Mouse (Mus musculus) cerebellum, adult 18-20 months (tissue): ENCODE data around the gene Il34.

Experiments used
- DNase-seq, 2 experiments: peaks; one replicate each; pipeline ENCODE4 v3.0.0; 2021

Gene Il34

DNA sequence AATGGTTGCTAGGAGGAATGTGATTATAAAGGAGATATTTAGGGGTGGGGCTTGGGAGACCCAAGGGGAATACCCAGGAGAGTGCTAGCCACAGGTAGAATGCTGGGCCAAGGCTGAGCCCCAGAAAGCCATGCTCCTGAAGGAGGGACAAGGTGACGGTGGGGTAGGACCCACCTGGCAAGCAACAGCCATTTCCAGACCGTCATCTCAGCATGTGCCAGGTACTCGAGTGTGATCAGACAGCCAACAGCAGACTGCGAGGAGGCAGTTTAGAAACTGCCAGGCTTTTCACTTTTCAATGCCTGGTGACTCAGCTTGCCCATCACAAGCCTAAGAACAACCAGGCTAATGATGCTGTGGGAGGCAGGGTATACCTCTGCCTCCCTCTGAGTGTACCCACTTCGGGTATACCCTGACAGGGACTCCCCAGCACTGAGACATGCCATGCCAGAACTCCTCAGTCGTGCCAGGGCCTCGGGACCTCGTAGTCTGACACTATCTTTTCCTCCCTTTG, 74.3 kb downstream of the Il34 start:
- DNase-seq: peak; percentile 37 to 40

DNA sequence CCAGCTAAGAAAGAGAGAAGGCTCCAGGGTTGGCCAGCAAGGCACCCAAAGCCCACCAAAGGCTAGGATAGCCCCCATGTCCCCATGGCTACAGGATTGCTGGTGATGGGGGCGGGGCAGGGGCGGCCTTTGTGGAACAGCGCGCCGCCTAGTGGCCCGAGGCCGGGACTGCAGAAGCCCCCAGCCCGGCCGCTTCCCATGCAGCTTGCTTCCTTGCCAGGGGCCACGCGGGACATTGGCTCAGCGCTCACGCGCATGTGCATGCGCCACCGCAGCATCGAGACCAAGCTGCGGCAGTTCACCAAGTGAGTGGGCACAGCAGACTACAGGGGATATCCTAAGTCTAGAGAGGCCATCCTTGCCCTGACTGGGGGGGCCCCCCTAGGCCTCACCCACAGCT, 78.8 kb downstream of the Il34 start:
- peak; percentile 56 to 80 for DNase-seq

DNA sequence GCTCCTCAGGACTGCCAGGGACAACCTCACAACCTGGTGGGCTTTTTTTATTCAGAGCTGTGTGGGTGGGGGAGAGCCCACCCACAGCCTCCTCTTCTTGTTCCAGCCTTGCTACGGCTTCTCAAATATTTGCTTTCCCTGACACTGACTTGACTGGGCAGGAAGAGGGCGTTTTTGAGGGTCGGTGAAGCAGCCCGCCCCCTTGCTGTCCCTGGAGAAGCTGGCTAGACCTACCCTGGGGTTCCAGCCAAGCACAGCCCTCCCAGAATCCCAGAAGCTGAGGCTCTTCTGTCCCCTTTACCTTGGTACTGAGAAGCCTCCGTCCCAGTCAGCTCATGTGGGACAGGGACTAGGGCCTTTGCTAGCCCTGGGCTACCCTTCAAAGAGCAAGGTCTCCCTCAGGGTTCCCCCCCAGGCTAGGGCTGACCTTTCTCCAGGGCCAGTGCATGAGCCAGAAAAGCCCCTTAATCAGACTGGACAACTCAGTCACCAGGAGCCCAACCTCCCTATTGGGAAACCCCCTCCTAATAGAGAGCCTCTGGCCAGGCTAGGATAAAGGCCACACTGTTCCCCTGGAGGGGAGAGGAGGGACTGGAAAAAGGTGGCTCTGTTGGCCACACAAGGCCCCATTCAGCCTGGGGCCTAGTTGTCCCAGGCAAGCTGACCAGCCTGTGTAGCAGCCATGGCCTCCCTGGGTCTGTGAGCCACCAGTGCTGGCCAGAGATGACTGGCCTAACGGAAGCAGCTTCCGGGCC, 80.5 kb downstream of the Il34 start:
- DNase-seq: peak in 1 of 2 experiments; percentile 46

DNA sequence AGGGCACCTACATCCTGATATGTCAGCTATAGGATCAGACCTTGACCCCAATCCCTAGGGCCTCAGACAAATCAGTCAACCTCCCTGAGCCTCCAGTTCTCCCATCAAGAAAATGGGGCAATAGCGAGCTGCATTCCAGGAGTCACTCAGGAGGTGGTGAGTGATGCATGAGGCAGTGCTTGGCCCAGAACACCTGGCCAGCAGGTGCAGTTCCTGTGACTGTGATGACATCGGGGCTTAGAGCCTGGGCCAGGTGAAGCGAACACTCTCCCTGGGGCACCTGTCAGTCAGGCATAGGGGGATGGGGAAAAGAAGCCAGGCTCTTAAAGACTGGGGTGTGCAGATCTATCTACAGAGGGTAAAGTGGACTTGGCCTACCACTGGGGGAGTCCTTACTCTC, 81.2 kb downstream of the Il34 start:
- no peak for DNase-seq

DNA sequence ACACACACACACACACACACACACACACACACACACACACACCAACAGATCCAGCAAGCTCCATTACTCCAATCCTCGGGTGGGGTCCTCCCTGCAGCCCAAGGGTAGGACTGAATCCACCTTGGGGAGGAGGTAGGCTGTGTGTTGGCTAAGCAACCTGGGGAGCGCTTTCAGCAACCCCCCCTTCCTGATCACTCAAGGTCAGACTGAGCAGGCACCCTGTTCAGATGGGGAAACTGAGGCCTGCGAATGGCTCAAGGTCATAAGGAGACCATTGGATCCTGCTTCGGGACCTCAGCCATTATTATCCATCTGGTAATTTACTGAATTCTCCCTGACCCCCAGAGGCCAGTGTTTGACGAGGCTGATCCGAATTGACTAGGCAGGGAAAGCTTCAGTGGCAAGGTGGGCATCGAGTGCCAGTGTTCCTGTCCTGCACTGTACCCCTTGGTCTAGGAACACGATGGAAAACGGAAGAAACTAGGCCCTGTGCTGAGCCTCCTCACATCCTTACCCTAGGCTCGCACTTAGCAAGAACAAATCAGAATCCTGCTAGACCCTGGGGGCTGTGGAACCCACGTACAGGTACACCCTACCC, 83.2 kb downstream of the Il34 start:
- peak in 1 of 2 experiments; percentile 42 for DNase-seq

DNA sequence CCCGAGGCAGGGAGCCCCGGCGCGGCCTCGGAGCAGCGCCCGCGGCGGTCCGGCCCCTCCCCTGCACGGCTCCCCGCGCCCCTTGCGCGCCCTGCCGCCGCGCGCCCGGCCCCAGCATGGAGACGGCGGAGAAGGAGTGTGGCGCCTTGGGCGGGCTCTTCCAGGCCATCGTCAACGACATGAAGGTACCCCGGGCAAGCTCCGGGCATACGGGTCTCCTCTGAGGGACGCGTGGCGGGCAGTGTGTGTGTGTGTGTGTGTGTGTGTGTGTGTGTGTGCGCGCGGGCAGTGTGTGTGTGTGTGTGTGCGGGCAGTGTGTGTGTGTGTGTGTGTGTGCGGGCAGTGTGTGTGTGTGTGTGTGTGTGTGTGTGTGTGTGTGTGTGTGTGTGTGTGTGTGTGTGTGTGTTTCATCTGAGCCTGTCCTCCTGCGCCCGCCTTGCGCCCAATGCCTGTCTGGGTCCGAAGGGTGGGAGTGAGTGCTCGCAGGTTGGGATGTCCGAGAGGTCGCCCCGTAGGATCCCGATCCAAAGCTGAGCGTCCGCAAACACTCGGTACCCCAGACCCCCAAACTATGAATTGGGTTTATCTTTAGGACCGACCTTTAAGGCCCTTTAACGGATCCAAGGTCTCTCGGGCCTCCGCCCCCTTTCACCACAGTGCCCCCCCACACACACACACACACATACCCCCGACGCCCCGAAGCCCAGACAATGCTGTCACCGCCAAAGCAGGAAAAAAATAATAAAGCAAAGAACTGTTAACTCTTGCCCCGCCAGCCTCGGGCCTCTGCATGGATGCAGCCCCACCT, 83.9 kb downstream of the Il34 start:
- DNase-seq: peak in 1 of 2 experiments; percentile 74

DNA sequence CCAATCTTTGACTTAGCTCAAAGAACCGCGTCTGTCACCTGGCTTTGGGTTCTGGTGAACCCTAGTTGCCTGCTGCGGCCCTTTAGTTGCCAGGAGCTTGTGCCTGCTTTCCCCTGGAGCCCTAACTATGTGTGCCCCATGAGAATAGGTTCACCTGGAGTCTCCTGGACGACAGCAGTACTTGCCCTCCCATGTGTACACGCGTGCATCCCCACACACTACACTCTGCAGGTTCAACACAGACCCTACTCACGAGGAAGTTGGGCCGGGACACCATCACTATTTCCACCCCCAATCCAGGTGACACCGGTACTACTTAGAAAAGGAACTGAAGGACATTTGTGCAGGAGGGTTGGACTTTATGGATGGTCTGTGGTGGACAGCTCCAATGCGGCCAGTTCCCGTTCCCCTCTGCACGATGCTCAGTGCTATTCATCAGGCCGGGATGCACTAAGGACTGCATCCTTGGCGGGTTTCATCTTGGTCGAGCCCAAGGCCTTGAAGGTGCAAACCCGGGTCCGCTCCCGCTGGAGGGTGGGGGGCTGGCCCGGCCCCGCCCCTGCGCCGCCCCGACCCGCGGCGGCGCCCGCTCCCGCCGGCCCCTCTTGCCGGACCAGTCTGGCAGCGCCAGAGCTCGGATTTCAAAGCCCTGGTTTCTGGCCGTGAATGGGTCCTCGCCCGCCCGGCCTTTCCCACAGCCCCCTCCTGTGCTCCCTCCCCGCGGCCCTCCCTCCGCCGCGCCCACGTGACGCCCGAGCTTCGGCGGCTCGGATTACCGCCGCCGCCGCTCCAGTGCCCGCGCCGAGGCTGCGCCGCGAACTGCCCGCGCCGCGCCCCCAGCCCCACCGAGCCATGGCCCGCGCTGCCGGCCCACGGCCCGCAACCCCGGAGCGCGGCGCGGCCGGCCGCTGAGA, 84.8 kb downstream of the Il34 start, which contains the start of gene Mtss1l:
TSS of gene Mtss1l (plus strand) at position 792 of the 914 bp plus-strand sequence.
- DNase-seq: peak; percentile 86

DNA sequence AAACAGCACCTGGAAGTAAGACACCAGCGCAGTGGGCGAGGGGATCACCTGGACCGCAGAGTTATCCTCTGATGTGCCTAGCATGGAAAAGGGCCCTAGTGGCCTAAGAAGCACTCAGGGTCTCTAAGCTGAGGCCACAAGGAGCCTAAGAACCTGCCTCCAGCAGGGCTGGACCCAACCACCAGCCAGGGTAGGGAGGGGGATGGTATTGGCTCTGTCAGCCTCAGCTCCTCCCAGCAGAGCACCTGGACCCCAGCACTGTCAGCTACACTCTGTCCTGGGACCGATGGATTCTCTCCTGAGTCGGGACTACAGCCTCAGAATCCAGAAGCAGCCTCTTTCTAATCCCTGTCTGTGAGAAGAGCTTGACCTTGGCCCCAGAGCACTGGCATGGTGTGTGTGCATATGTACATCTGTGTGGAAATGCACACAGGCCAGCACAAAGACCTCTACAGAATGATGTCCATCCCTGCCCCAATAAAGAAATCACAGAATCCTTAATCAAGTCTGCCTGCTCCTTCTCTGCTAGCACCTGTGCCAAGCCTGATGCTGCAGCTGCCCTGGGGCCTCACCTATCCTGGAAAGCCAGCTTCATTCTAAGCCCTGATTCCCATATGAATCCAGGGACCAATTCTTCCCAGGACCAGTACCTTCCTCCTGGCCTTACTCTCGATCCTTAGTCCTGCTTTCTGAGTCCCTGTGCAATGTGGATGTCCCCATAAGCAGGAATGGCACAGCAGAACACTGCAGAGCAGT, 85.6 kb downstream of the Il34 start:
- peak; percentile 21 to 45 for DNase-seq

DNA sequence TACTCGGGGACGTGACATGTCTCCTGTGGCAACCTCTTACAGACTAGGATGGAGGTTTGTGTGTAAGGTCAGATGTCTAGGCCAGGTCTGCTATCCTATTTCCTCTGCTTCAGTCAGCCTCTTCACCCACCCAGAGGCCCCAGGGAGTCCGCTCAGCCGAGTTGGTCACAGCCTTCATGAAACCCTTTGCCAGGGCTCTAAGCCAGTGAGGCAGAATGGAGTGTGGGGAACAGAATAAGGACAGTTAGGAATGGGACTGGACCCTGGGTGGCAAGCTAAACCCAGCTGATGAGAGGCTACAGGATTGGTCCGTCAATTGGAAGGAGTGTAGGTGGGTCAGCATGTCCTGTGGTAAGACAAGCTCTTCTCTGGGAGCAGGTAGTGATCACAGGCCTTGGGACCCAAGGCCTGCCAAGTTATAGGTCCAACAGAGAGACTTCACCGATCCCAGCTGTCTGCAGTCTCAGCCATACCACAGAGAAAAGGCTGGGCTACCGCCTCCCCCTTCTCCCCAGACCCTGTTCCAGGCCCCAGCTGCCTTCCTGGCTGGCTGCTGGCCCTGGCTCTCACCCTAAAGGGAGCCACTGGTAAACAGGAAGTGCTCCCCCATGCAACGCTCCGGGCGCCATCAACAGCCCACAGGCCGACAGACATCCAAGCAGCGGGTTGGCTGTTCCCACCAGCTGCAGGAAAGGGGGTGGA, 86.6 kb downstream of the Il34 start:
- DNase-seq: peak in 1 of 2 experiments; percentile 55

DNA sequence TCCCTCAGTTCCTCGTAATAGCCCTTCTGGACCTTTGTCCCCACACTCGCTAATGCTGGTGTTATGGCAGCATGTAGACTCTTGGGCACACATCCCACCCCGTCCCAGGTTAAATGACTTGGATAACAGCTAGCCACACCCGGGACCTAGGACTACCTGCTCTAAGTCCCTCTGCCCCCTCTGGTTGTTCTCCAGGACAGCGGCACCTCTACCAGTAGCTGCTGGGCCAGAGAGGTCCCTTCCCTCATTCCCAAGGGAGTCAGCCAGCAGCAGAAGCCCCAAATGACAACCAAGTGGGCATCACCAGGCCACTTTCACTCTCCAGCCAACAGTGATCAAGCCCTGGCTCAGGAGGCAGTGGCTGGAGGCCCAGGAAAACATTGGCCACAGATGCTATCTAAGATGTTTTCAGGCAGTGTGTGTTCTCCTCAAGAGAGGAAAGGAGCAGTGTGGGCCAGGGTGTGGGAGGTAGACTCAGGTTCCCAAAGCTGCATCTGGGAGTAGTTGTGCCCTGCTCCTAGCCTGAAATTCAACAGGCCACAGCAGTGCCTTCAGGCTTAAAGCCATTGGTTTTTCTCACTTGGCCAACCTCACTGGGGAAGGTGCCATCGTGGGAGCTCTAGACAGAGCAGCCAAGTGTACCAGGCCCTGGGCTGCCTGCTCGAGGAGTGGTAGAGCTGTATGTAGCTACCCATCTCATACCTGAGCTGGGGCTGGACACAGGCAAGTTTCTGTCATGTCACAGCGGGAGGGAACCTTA, 87.3 kb downstream of the Il34 start:
- DNase-seq: peak in 1 of 2 experiments; percentile 46

DNA sequence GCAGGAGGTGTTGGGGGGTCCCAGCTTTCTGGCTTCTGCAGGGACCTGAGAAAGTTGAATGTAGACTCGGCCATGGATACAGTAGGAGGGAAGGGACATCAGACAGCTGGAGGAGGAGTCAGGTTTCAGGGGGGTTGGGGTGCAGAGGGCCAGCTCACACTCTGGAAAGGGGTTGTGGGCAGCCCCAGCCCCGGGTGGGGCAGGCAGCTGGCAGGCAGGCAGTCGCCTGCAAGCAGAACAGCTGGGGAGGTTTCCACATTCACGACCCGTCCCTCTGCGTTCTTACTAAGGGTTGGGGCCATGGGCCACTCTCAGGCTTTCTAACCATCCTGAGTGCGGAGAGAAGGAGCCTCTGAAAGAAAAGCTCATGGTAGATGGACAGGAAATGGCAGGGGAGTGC, 88.6 kb downstream of the Il34 start:
- DNase-seq: no peak

DNA sequence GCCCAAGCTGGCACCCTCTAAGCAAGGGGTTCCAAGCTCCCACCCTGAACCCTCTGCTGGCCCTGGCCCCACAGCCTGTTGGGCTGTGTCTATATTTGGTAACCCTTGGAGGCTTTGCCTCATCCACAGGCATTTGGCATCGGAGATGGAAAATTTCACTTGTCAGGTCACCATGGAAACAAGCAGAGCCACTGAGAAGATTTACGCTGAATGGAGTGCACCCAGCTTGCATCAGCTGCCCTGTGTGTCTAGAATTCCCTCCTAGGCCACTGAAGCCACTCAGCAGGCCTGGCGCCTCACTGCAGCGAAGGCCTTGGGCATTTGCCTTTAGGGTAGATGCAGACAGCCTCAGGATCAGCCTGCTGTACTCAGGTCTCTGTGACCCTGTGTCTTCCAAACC, 89.6 kb downstream of the Il34 start:
- DNase-seq: peak; percentile 71 to 79

DNA sequence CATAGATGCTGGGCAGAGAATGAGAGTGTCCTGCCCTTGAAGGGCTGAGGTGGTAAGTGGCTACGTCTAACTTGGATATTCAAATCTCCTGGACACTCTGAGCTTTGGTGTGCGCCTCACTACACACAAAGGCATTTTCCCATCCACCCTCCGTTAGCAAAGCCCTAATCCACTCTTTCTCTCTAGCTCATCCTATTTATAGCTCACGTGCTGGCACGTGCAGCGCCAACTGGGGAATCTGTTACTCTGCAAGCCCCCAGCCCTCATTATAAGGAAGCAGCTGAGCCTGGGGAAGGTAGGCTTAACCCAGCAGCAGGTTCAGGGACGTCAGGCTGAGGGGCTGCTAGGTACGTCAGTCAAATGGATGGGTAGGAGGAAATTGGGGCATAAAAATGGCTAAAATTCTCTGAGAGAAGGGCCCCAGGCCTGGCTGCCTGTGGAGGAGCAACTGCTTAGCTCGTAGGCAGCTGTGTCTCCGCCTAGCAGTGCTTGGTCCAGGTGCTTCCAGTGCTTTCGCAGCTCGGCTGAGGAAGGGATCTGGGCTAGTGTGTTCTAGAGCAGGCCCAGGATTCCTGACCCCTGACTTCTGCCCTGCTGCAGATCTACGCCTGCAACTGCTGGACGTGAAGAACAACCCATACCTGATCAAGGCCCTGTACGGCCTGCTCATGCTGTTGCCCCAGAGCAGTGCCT, 90.8 kb downstream of the Il34 start:
- peak in 1 of 2 experiments; percentile 13 for DNase-seq

DNA sequence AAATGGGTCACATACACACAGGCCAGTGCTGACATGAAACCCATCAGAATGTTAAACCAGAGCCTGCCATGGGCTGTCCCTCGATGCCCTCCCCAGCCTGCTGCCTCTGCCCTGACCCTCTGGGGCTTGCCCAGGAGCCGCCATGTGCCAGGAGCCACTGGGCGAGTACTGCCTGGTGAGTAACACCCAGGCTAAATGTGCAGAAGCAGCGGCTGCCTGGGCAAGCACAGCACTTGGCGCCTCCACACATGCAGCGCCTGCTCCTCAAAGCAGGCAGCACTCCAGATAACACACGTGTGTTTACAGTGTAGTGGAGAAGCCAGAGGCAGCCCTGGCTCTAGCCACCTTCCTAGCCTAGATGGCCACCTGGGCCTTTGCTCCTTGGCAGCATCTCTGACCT, 92.7 kb downstream of the Il34 start:
- peak; percentile 46 to 53 for DNase-seq

DNA sequence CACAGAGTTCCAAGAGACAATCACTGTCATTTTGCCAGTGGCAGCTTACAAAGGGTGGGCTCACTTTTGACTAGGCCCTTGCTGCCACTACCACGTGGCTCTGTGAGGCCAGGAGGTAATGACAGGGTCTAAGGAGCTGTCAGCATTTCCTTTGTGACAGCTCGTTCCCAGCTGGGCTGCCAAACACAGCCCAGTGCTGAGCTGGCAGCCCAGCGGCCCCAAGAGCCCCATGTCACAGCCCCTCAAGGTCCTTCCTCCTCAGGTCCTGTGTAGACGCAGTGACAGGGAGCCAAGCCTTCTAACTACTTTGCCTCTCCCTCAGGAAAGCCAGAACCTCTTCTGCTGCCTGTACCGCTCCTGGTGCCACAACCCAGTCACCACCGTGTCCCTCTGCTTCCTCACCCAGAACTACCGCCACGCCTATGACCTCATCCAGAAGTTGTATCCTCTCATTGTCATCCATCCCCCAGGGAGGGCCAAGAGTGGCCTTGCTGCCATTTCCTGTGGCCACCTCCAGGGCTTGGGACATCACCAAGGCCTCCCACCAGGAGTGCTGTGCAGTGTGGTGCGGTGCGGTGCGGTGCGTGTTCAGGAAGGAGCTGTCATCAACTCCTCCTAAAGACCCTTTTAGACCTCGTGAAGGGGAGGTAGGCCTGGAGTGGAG, 94.3 kb downstream of the Il34 start:
- DNase-seq: peak in 1 of 2 experiments; percentile 21

DNA sequence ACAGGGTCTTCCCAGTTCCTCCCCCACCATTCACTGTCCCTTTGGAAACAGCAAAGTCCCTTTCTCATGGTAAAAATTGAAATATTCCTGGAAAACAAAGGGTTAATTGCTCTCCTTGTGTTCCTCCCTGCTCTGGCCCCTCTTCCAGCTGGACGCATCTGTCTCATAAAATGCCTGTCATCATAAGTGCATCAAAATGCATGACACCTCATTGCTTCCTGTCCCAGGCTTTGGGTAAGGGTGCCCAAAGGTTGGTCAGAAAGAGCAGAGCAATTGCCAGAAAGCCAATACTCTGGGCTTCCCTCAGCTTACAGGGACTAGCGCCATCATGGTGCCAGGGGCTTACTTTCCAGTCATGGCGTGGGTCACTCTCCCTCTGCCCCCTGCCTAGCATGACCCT, 95.1 kb downstream of the Il34 start:
- DNase-seq: no peak

DNA sequence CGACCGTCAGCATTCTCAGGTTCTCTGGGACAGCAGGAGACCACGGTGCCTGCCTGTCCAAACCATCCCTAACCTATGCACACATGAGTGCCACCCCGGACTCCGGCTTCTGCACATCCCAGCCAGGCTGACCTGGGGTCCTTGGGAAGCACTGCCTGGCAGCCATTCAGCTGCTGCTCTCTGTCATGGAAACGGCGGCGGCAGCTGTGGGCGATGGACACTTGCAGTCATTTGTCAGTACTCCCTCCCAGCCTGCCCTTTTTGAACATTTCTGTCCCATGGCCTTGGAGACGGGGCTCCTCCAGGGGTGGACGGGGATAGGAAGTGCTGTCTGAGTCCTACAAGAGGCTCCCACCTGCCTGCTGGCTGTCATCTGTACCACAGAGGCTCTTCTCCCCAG, 97.3 kb downstream of the Il34 start:
- peak in 1 of 2 experiments; percentile 30 for DNase-seq

DNA sequence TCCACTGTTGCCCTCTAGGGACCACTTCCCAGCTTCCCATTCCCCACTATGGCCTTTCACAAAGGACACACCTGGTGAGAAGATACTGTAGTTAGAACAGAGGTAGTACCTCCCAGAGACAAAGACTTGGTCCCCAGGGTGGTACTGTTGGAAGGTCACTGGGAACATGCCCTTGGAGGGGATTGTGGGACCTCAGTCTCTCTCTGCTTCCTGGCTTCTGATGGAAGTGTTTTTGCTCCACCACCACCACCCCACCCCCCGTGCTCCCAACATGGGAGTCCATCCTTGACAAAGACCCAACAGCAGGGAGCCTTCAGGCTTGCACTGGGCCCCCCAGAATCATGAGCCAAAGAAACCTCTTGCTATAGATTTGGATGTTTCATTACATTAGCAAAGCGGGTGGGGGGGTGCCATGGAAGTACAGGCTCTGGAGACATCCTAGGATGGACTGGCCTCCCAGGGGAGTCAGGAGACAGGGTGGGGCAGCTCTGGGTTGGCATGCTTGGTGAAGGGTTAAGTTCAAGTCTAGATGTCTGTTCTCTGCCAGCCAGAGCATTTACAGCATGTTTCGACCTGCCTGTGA, 99.3 kb downstream of the Il34 start:
- peak; percentile 17 to 32 for DNase-seq
